Mouse (Mus musculus) bone marrow macrophage, adult 2 months (primary cell): ENCODE measurements around the gene Parm1.

Source experiments
- CTCF ChIP-seq: IDR thresholded peaks from 2 replicates; pipeline ENCODE4 v1.5.1; 2012; ENCODE audit warnings: low read depth, mild to moderate bottlenecking, low read length, moderate library complexity
- POLR2A ChIP-seq: IDR thresholded peaks from 2 replicates; pipeline ENCODE4 v1.6.1; 2012; ENCODE audit warnings: mild to moderate bottlenecking, low read depth, low read length, borderline replicate concordance

DNA sequence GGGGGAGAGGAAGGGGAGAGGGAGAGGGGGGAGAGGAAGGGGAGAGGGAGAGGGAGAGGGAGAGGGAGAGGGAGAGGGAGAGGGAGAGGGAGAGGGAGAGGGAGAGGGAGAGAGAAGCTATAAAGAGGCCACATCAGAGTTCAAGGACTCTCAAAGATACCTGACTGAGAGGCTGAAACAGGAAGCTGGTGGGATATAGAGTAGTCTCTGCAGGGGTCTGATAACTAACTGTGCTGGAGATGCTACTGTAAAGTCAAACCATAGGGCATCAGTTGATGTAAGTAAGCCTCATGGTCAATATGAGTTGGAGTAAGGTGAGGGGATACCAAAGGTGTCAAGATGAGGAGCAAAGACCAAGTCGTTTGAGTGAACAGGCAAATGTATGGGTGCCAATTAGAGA, 37.3 kb upstream of the Parm1 start:
- TF ChIP-seq CTCF (no peak), POLR2A (no peak)
